Mouse (Mus musculus) frontal cortex, postnatal 14 days (tissue): ENCODE measurements around the gene Afap1l2.

Experiments used
- DNase-seq, 2 experiments: peaks; one replicate each; pipeline ENCODE4 v3.0.0; 2022; ENCODE audit warnings: low spot score in 2 of 2

Afap1l2 gene

DNA sequence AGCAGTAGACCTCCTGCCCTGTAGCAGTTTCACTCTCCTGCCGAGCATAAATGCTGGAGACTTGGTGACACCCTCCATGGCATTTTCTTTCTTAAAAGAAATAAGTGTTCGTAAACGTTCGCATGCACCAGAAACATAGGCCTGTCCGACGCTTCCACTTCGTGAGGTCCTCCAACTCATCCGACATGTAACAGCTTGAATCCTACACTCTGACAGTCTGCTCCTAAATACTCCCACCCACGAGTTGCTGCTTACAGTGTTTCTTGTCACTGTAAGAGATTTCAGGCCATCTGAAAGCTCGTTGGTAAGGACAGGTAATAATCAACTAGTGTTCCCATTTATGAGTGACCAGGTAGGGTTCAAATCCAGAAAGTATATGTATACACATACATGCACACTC lies 120.1 kb downstream of the Afap1l2 start:
- no peak for DNase-seq

DNA sequence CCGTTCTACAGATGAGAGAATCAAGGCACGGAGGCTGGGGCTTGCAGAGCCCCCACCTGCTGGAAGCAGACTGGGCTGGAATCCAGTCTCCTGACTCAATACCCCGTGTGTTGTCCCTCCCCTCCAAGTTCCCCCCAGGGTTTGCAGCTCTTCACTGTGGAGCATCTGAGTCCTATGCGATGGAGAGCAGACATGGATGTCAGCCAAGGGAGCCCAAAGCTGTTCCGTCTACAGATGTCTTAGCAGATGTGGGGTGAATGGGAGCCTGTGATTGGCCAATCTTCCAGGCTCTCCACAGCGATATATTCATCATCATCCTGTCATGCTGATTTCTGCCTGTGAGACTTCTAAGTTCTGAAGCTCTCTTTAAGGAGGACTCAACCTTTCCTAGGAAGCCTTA lies 130.7 kb downstream of the Afap1l2 start:
- no peak for DNase-seq

- no peak for DNase-seq
Measured at GRCm38 (mm10) chr19:56874601-56875315, 133.3 kb downstream of the Afap1l2 start.

- DNase-seq: no peak
Measured at GRCm38 (mm10) chr19:56873816-56874600, 134.0 kb downstream of the Afap1l2 start, which contains the start of gene Vwa2. Vwa2 (plus strand) TSS chr19:56874249.

- DNase-seq: no peak
Measured at GRCm38 (mm10) chr19:56867701-56868100, 140.3 kb downstream of the Afap1l2 start.
